Mouse (Mus musculus): Measurements from ENCODE around the gene Otud5. TPM values are rescaled to one million over a fixed set of nuclear protein-coding genes. Genes with fewer than 3 reads are reported as not detected.
"Not testable (repeated sequence)": the region's sequence is repeated elsewhere in the genome, so short reads cannot be mapped to it uniquely, and the experiment has no call there.

Otud5 gene
- polyA plus RNA-seq, 1 experiment, result 85.0 TPM

DNA sequence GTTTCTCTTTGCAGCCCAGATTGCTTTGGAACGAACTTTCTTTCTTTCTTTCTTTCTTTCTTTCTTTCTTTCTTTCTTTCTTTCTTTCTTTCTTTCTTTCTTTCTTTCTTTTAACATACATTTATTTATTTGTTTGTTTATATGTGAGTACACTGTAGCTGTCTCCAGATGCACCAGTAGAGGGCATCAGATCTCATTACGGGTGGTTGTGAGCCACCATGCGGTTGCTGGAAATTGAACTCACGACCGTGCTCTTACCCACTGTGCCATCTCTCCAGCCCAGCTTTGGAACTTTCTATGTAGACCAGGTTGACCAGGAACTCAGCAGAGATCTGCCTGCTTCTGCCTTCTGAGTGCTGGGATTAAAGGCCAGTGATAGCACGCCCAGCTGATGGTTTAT lies 76.8 kb downstream of the Otud5 start:
- H3K27me3 ChIP-seq (ENCODE audit: control insufficient read depth, insufficient read depth, low read length, poor library complexity, severe bottlenecking); H3K27ac ChIP-seq (ENCODE audit: insufficient read depth, low read length): not testable (repeated sequence)
- TF ChIP-seq CTCF (IDR thresholded peaks at IDR 0.05; ENCODE audit: low read depth, low read length), result peak; percentile 24

DNA sequence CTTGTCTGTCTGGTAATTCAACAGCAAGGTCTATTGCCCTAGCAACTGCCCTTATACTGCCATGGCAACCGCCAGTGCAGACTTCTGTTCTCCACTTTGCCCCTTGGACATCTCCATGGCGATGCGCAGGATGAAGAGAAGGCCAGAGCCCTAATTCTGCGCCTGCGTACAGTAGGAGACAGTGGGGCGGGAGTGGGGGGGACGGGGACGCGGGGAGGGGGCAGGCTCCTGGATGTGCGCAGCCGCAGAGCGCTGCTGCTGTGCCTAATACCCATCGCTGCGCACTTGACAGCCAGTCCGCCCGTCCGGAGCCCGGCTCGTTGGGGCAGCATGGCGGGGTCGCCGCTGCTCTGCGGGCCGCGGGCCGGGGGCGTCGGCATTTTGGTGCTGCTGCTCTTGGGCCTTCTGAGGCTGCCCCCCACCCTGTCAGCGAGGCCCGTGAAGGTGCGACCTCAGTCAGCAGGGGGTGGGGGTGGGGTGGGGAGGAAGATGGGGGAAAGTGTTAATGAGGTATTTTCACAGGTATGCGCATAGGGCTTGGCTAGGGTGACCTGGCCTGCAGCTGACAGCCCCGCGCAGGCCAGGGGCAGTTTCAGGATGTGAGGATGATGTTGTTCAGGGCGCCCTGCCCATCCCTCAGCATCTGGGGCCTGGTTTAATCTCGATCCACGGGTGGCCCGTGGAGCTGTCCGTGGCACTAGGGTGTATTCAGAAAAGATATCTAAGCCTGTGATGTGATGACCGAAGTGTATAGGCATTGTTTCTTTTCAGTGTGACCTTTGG lies 78.6 kb downstream of the Otud5 start, which contains the start of gene Pcsk1n:
Pcsk1n (plus strand) TSS at position 222 of the 783 bp plus-strand sequence.
- peak within 1 kb of the TSS; percentile 72 for H3K4me3 ChIP-seq (ENCODE audit: low read depth, low read length)
- no peaks in the 10 kb centered on the region for H3K27me3 ChIP-seq (ENCODE audit: control insufficient read depth, insufficient read depth, low read length, poor library complexity, severe bottlenecking)
- no peaks in the 10 kb centered on the region for H3K9me3 ChIP-seq (replicated peaks; ENCODE audit: control insufficient read depth, insufficient read depth, low read length, poor library complexity, severe bottlenecking)
- no peak within 1 kb of the TSS; the same call in 1 of the 2 replicates for H3K27ac ChIP-seq (ENCODE audit: insufficient read depth, low read length)
- no peak for TF ChIP-seq EP300 (IDR thresholded peaks at IDR 0.05; ENCODE audit: insufficient read depth, low read depth, low read length)
- no peak for TF ChIP-seq CTCF (IDR thresholded peaks at IDR 0.05; ENCODE audit: low read depth, low read length)
- TF ChIP-seq POLR2A (IDR thresholded peaks at IDR 0.05; ENCODE audit: insufficient read depth, low read length), result no peak
- H3K4me1 ChIP-seq (ENCODE audit: control insufficient read depth, insufficient read depth, low read length), result peaks cover 4% of the 10 kb centered on the region
- H3K9ac ChIP-seq (ENCODE audit: low read depth, poor library complexity, severe bottlenecking), result peak within 1 kb of the TSS; percentile 61
- H3K36me3 ChIP-seq (ENCODE audit: control insufficient read depth, insufficient read depth, low read length, poor library complexity, severe bottlenecking), result no peaks in the 10 kb centered on the region

More for the DNA sequence above, 76.8 kb downstream of the Otud5 start:
- H3K9ac ChIP-seq (ENCODE audit: low read depth, poor library complexity, severe bottlenecking); H3K4me1 ChIP-seq (ENCODE audit: control insufficient read depth, insufficient read depth, low read length); H3K36me3 ChIP-seq (ENCODE audit: control insufficient read depth, insufficient read depth, low read length, poor library complexity, severe bottlenecking); H3K4me3 ChIP-seq (ENCODE audit: low read depth, low read length); H3K9me3 ChIP-seq (replicated peaks; ENCODE audit: control insufficient read depth, insufficient read depth, low read length, poor library complexity, severe bottlenecking): not testable (repeated sequence)

DNA sequence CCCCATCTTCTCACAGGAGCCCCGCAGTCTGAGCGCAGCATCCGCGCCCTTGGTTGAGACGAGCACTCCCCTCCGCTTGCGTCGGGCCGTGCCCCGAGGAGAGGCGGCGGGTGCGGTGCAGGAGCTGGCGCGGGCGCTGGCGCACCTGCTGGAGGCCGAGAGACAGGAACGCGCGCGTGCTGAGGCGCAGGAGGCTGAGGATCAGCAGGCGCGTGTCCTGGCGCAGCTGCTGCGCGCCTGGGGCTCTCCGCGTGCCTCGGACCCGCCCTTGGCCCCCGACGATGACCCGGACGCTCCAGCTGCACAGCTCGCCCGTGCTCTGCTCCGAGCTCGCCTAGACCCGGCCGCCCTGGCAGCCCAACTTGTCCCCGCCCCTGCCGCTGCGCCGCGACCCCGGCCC lies 80.9 kb downstream of the Otud5 start:
- Histone ChIP-seq H3K4me3 (ENCODE audit: low read depth, low read length) (peak overlapping the region; percentile 74), H3K36me3 (ENCODE audit: control insufficient read depth, insufficient read depth, low read length, poor library complexity, severe bottlenecking) (no peaks in the 10 kb centered on the region), H3K27ac (ENCODE audit: insufficient read depth, low read length) (no peak overlapping the region), H3K27me3 (ENCODE audit: control insufficient read depth, insufficient read depth, low read length, poor library complexity, severe bottlenecking) (no peaks in the 10 kb centered on the region), H3K4me1 (ENCODE audit: control insufficient read depth, insufficient read depth, low read length) (peaks cover 6% of the 10 kb centered on the region), H3K9ac (ENCODE audit: low read depth, poor library complexity, severe bottlenecking) (peak overlapping the region; percentile 64), H3K9me3 (replicated peaks; ENCODE audit: control insufficient read depth, insufficient read depth, low read length, poor library complexity, severe bottlenecking) (no peaks in the 10 kb centered on the region)
- no peak for TF ChIP-seq POLR2A (IDR thresholded peaks at IDR 0.05; ENCODE audit: insufficient read depth, low read length)
- TF ChIP-seq EP300 (IDR thresholded peaks at IDR 0.05; ENCODE audit: insufficient read depth, low read depth, low read length), result no peak
- TF ChIP-seq CTCF (IDR thresholded peaks at IDR 0.05; ENCODE audit: low read depth, low read length), result no peak

Other genes with a start within 250 kb of the Otud5 start
- 12.1 and 13.1 TPM in 2 replicates for gene Ccdc22, start 235.8 kb upstream of the Otud5 start, polyA plus RNA-seq (2011; ENCODE audit: insufficient read depth, insufficient read length, low read depth, missing spikeins)
- 0.14 and 0.16 TPM in 2 replicates for gene Cacna1f, start 234.3 kb upstream of the Otud5 start, polyA plus RNA-seq (2011; ENCODE audit: insufficient read depth, insufficient read length, low read depth, missing spikeins)
- gene Syp, start 202.9 kb upstream of the Otud5 start, polyA plus RNA-seq (2011; ENCODE audit: insufficient read depth, insufficient read length, low read depth, missing spikeins), result 5.3 and 5.9 TPM in 2 replicates
- 5.8 and 6.1 TPM in 2 replicates for gene Prickle3, start 184.1 kb upstream of the Otud5 start, polyA plus RNA-seq (2011; ENCODE audit: insufficient read depth, insufficient read length, low read depth, missing spikeins)
- 239 and 246 TPM in 2 replicates for gene Plp2, start 170.0 kb upstream of the Otud5 start, polyA plus RNA-seq (2011; ENCODE audit: insufficient read depth, insufficient read length, low read depth, missing spikeins)
- gene Magix, start 160.1 kb upstream of the Otud5 start, polyA plus RNA-seq (2011; ENCODE audit: insufficient read depth, insufficient read length, low read depth, missing spikeins), result not detected in 2 replicates
- 14.7 and 17.1 TPM in 2 replicates for gene Gpkow, start 144.2 kb upstream of the Otud5 start, polyA plus RNA-seq (2011; ENCODE audit: insufficient read depth, insufficient read length, low read depth, missing spikeins)
- gene Wdr45, start 127.0 kb upstream of the Otud5 start, polyA plus RNA-seq (2011; ENCODE audit: insufficient read depth, insufficient read length, low read depth, missing spikeins), result 44.6 and 56.8 TPM in 2 replicates
- gene Gm45208, start 119.1 kb upstream of the Otud5 start, polyA plus RNA-seq (2011; ENCODE audit: insufficient read depth, insufficient read length, low read depth, missing spikeins), result not detected in 2 replicates
- gene Praf2, start 112.9 kb upstream of the Otud5 start, polyA plus RNA-seq (2011; ENCODE audit: insufficient read depth, insufficient read length, low read depth, missing spikeins), result 53.8 and 67.7 TPM in 2 replicates
- 20.4 and 28.9 TPM in 2 replicates for gene Ccdc120, start 90.5 kb upstream of the Otud5 start, polyA plus RNA-seq (2011; ENCODE audit: insufficient read depth, insufficient read length, low read depth, missing spikeins)
- gene Tfe3, start 78.8 kb upstream of the Otud5 start, polyA plus RNA-seq (2011; ENCODE audit: insufficient read depth, insufficient read length, low read depth, missing spikeins), result 65.8 and 81.6 TPM in 2 replicates
- 18.5 and 19.2 TPM in 2 replicates for gene Gripap1, start 51.6 kb upstream of the Otud5 start, polyA plus RNA-seq (2011; ENCODE audit: insufficient read depth, insufficient read length, low read depth, missing spikeins)
- gene Kcnd1, start 19.1 kb upstream of the Otud5 start, polyA plus RNA-seq (2011; ENCODE audit: insufficient read depth, insufficient read length, low read depth, missing spikeins), result 8.3 and 8.6 TPM in 2 replicates
- gene Pim2, start 36.9 kb downstream of the Otud5 start, polyA plus RNA-seq (2011; ENCODE audit: insufficient read depth, insufficient read length, low read depth, missing spikeins), result 29.8 and 31.2 TPM in 2 replicates
- gene Slc35a2, start 42.7 kb downstream of the Otud5 start, polyA plus RNA-seq (2011; ENCODE audit: insufficient read depth, insufficient read length, low read depth, missing spikeins), result 25.6 and 31.4 TPM in 2 replicates
- gene Pqbp1, start 57.9 kb downstream of the Otud5 start, polyA plus RNA-seq (2011; ENCODE audit: insufficient read depth, insufficient read length, low read depth, missing spikeins), result 83.3 and 87.9 TPM in 2 replicates
- gene Timm17b, start 58.0 kb downstream of the Otud5 start, polyA plus RNA-seq (2011; ENCODE audit: insufficient read depth, insufficient read length, low read depth, missing spikeins), result 41.6 and 44.9 TPM in 2 replicates
- not detected in 2 replicates for gene Gm10491, start 66.5 kb downstream of the Otud5 start, polyA plus RNA-seq (2011; ENCODE audit: insufficient read depth, insufficient read length, low read depth, missing spikeins)
- gene Gm10490, start 68.2 kb downstream of the Otud5 start, polyA plus RNA-seq (2011; ENCODE audit: insufficient read depth, insufficient read length, low read depth, missing spikeins), result not detected in 2 replicates
- gene Pcsk1n, start 78.5 kb downstream of the Otud5 start, polyA plus RNA-seq (2011; ENCODE audit: insufficient read depth, insufficient read length, low read depth, missing spikeins), result 12.3 and 16.9 TPM in 2 replicates
- gene Eras, start 87.2 kb downstream of the Otud5 start, polyA plus RNA-seq (2011; ENCODE audit: insufficient read depth, insufficient read length, low read depth, missing spikeins), result 31.2 and 31.7 TPM in 2 replicates
- 85.6 and 101 TPM in 2 replicates for gene Hdac6, start 106.5 kb downstream of the Otud5 start, polyA plus RNA-seq (2011; ENCODE audit: insufficient read depth, insufficient read length, low read depth, missing spikeins)
- gene Gata1, start 136.7 kb downstream of the Otud5 start, polyA plus RNA-seq (2011; ENCODE audit: insufficient read depth, insufficient read length, low read depth, missing spikeins), result 1.3 and 1.9 TPM in 2 replicates
- 15.9 and 16.6 TPM in 2 replicates for gene Glod5, start 177.1 kb downstream of the Otud5 start, polyA plus RNA-seq (2011; ENCODE audit: insufficient read depth, insufficient read length, low read depth, missing spikeins)
- 35.4 and 35.9 TPM in 2 replicates for gene Suv39h1, start 233.4 kb downstream of the Otud5 start, polyA plus RNA-seq (2011; ENCODE audit: insufficient read depth, insufficient read length, low read depth, missing spikeins)
- gene Was, start 249.1 kb downstream of the Otud5 start, polyA plus RNA-seq (2011; ENCODE audit: insufficient read depth, insufficient read length, low read depth, missing spikeins), result 0.62 and 0.66 TPM in 2 replicates

Measured in ES-Bruce4 (cell line).